Mouse (Mus musculus) retina, postnatal 7 days (tissue): Measurements from ENCODE around the gene Cenpb.
A peak's percentile ranks its signal among the peaks of the same experiment; 100 is the strongest.

Experiments
- DNase-seq: peaks from one replicate; pipeline ENCODE4 v3.0.0-alpha.2; 2012; ENCODE audit warnings: low read depth, low spot score

Cenpb gene

DNA sequence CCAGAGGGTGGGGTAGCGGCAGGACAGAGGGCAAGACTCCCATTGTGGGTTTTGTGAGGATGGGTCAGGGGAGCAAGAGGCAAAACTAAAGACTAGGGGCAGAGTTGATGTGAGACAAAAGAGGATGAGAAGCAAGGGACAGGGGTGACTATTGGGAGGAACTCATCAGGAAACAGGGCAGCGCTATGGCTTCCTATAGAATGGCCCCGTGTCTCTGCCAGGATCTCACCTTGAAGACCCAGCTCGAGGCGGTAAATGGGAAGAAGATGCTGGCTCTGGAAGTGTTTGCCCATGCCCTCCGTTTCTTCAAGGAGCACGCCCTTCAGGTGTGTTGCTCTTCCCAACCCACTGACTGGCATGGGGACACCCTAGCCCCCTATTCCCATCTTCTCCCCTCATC is 41.1 kb downstream of the Cenpb start:
- DNase-seq = no peak

DNA sequence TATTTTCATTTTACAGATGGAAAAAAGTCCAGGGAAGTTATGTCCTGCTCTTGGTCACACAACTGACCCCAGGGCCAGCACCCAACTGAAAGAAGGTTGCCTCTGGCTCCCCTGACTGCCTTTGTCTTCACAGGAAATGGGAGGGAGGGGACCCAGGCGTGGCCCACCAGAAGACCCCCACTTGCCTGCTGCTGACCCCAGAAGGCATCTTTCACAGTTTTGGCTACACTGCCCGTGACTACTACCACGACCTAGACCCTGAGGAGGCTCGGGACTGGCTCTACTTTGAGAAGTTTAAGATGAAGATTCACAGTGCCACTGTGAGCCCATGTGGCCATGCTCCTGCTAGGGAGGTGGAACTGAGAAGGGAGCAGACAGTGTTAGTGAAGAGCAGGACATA is 41.6 kb downstream of the Cenpb start:
- no peak for DNase-seq

DNA sequence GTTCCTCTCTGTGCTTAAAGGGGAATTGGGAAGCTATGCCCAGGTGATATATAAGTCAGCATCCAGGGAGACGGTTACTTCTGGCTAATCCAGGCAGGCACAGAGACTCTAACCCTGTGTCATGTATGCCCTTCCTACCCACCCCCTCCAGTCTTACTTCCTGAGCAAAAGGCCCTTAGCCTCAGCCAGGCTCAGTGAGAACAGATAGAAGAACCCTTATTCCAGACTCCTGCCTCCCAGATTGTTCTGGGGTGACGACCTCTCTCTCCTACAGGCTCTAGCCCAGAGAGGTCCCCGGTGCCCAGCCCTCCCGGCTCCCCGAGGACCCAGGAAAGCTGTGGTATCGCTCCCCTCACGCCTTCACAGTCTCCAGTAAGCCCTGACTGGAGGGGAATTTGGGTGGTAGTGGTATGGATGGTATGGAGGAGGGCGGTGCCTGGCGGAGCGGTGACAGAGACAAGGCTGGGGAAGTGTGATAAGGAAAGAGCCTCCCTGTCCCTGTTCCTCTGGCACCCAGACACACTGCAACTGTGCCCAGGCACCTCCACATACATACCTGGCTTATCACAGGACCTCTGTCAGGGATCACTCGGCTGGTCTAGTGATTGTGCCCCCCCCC is 44.2 kb downstream of the Cenpb start:
- no peak for DNase-seq

DNA sequence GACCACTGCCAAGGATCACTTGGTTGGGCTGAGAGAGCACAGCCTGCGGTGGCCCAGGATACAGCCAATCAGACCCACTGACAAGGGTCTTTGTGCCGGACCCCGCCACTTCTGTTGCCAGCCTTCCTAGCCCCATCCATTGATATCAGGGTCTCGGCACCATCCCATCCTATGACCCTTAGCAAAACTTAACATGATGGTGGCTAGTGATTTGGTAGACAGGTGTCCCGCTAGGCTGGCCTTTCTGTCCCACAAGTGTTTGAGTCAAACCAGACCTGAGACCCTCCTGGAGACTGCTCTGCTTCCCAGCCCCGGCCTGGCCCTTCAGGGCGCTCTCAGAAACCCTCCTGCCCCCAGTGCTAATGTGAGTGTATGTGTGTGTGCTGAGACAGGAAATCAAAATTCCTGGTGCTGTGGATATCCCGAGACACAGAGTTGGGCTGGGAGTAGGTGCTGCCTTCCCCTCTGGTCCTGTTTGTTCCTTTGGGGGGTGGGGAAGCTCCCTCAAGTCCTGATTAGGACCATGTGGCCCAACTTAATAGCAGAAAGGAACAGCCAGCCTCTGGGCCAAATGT is 45.0 kb downstream of the Cenpb start:
- DNase-seq = no peak

DNA sequence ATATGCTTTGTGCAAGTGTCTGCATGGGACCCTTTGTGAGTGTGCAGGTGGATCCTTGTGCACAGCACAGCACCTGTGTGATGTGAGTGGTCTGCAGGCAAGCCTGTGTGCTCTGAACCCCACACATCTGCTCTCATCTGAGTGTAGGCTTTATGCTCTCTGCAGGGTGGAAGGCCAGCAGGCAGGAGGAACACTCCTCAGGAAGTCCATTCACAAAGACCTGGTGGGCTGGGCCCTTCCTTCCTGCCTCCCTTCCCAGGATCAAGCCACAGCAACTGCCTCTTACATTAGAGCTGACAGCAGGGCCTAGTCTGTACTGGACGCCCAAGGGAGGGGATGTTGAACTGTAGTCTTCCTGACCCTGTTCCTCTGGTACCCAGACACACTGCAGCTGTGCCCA is 45.5 kb downstream of the Cenpb start:
- no peak for DNase-seq

DNA sequence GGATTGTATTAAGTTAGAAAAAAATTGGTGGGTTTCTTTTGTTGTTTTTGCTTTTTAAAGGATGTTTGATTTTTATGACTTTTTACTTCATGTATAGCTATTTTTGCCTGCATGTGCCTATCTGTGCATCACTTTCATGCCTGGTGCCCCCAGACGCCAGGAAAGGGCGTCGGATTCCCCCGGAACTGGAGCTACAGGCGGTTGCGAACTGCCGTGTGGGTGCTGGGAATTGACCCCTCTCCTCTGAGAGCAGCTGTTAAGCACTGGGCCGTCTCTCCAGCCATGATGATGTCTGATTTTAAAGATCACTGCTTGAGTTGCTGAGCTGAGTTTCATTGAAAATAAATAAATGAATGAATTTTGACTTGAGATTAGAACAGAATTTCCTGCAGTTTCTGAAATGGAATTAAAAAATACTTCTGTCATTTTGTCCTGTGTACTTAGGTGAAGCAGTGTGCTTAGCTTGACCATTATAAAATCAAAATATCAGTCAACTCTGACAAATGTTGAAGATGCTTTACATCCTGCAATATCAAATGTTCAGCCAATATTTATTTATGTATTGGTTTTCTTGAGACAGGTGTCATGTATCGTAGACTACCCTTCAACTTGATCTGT is 46.8 kb downstream of the Cenpb start, which contains the start of gene Gm11037:
Gm11037 (plus strand) TSS at position 568 of the 618 bp plus-strand sequence.
- DNase-seq = no peak

DNA sequence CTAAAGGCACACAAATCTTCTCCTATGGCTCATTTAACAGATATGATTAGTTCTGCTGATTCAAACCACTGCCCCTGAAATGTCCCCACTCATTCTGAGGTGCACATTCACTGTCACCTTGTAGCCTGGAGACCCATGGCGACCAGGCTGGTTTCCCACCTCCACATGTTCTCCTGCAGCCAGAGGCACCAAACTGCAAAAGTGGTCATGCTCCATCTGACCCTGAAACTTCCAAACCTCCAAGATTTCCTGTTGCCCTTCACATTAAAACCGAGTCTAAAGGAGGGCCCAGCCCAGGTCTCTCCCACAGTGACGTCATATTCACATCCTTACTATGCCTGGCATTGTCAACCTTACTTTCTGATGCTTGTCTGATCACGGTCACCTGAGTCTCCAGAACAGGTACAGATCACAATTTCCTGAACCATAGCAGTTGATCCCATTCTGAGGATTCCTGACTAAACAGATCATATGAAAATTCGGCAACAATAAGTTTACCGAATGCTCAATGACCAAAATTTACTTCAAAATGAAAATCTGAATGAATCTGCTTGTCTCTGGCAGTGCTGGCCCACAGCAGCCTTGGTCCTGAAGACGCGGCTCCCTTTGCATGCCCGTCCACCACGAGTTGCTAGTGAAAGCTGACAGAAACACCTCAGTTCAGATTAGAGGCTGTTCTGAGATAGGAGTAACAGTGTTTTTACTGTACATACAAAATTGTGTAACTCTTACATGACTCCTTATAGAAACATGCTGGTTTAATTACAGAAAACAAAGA is 47.6 kb downstream of the Cenpb start:
- DNase-seq = no peak

DNA sequence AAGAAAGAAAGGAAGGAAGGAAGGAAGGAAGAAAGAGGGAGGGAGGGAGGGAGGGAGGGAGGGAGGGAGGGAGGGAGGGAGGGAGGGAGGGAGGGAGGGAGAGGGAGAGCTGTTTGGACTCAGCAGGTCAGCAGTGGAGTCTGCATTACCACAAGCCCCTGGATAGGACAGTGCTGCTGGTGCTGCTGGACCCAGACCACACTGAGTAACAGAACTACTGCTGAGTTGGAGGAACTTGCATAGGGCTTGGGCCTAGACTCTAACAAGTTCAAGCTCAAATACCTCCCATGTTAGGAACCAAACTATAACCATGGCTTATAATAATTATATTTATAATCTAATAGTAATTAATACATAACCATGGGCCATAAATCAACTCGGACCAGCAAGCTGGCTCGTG is 49.0 kb downstream of the Cenpb start:
- no peak for DNase-seq

DNA sequence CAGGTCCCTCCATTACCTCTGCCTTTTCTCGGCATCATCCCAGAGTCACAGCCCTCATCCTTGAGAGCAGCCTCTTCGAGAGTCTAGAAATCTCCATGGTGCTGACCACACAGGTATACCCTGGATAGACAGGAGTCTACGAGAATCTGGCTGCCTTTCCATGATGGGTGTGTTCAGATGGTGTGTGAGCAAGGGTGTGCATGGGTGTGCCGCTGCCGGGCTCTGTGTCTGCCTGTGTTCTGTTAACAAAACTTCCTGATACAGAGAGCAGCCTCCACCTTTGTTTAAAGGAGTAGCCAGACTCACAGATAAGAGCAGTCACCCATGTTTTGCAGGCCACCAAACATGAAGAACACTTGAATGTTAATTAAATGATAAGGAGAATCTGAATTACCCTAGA is 50.0 kb downstream of the Cenpb start:
- DNase-seq = no peak

DNA sequence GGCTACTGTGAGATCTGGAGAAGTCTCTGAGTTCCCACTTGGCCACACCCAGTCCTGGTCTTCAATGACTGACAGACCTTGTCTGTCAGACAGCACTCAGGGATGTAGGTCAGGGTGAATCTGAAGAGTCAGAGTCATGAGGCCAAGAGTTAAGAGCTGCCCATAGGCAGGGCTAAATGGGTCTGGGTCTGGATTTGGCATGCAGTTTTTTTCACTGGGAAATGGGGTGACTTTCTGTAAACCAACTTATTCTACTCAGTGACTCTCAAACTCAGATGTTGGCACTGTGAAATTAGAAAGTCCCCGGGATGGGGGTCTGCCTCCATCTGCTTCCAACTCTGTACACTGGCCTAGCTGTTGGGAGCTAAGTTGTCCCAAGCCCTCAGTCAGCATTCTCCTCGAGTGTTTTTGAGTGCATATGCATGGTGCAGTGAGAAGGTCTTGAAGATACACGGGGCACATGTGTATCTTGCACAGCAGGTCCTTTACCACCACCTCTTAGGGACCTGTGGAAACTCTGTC is 51.2 kb downstream of the Cenpb start:
- no peak for DNase-seq

DNA sequence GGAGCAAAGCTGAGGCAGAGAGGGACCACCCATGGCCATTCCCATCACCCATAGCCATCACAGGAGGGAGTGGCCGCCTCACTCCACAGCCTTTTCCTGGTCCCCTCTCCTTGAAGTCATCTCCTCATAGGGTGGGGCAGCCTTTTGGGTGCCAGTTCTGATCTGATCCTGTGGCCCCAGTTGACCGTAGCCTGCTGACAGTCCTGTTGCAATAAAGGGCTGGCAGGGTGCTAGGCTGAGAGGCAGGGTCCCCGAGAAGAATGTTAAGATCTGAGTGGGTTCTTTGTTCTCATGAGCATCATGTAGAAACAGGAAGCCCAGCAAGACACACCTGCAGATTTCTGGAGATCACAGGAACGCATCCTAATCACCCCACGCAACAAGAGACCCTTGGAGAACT is 51.7 kb downstream of the Cenpb start:
- no peak for DNase-seq

DNA sequence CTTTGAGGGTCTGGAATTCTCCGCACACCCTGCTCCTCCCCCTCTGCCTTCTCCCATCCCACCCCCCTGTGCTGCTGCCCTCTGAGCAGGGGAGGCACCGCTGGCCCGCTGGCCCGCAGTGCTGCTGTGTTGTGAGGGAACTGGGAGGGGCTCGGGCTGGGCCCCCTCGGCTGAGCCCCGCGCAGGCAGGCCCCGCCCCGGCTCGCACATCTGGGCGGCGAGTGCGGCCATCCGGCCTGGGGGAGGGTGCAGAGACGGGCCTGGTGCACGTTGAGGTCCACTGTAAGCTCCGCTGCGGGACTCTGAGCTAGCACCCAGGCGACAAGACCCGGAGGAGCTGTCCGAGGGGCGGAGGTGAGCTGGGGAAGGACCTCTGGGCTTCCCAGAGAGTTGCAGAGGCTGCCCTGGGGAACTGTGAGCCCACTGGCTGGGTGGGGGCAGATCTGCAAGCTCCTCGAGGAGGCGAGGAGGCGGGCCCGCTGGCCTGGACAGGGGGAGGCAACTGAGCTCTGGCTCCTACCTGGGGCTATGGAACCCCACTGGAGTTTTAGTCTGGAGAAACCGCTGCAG is 52.6 kb downstream of the Cenpb start, which contains the start of gene Hspa12b:
Hspa12b (plus strand) TSS at position 120 of the 570 bp plus-strand sequence.
- DNase-seq = peak; percentile 11

DNA sequence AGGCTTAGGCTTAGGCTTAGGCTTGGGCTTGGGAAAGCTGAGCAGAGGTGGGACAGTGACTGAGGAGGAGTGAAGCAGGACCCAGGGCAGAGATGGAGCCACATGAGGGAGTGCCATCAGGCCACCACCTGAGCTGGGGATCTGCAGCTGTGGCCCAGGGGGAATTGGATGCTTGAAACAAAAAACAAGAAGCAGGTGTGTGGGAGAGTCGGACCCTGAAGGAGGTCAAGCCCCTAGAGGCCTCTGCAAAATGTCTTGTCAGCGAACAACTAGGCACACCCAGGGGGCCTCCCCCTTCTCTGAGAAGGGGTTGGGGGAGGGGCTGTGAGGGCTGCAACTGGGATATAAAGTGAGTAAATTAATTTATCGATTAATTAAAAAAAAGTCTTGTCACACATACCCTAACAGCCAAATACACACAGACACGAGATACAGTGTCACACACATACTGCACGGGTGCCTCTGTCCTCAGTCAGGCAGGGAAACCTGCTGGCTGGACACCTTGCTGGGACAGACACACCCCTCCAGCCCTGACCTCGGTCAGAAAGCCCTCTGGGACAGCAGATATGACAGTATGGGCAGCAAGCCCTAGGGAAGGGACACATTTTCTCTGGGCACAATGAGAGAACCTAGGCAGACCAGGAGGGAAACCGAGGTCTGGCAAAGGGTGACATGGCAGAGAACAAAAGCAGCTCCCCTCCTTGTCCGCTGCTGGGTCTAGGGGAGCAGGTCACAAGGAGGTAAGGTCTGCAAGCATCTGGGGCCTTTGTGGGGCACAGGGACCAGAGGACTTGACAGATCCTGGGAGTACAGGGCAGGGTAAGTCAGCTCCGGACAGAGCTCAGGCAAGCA is 53.7 kb downstream of the Cenpb start:
- DNase-seq = no peak
